Mouse (Mus musculus) heart, embryonic 14.5 days (tissue): Measurements from ENCODE around the gene Ccdc191. TPM values are rescaled to one million over a fixed set of nuclear protein-coding genes. Genes with fewer than 3 reads are reported as not detected.
A peak's percentile ranks its signal among the peaks of the same experiment; 100 is the strongest.

Experiments
- ATAC-seq: fragments of 200-750 bp; cut with Nextera tagmentation; 2 replicates; pipeline ENCODE4 v1.8.0; 2017; ENCODE audit warnings: low read depth, moderate TSS enrichment; ENCODE audit not compliant: insufficient number of reproducible peaks, insufficient read depth, low FRiP score
- H3K27ac ChIP-seq, 2 experiments: fragments of 200-500 bp in 1 of 2; fragments of 300-500 bp in 1 of 2; sonication (generic) in 1 of 2; replicated peaks in 1 of 2; 2 replicates each; pipeline ENCODE4 v1.5.1; 2012 to 2014; ENCODE audit warnings: low read depth in 2 of 2, low read length in 2 of 2, control low read depth in 1 of 2, mild to moderate bottlenecking in 1 of 2, mixed read lengths in 1 of 2; ENCODE audit not compliant: control insufficient read depth in 1 of 2, insufficient read depth in 1 of 2
- H3K27me3 ChIP-seq: fragments of 300-500 bp; sonication (generic); 2 replicates; pipeline ENCODE4 v1.6.1; 2014; ENCODE audit warnings: mild to moderate bottlenecking, low read length, control low read depth; ENCODE audit not compliant: control insufficient read depth, insufficient read depth
- H3K36me3 ChIP-seq: fragments of 300-500 bp; sonication (generic); 2 replicates; pipeline ENCODE4 v1.6.1; 2014; ENCODE audit warnings: mild to moderate bottlenecking, control low read depth, low read length, mixed read lengths; ENCODE audit not compliant: control insufficient read depth, insufficient read depth
- H3K4me1 ChIP-seq, 2 experiments: fragments of 200-500 bp in 1 of 2; fragments of 300-500 bp in 1 of 2; sonication (generic) in 1 of 2; 2 replicates each; pipeline ENCODE4 v1.6.1; 2012 to 2014; ENCODE audit warnings: low read length in 2 of 2, control low read depth in 1 of 2, mixed read lengths in 1 of 2; ENCODE audit not compliant: control insufficient read depth in 2 of 2, insufficient read depth in 2 of 2
- H3K4me2 ChIP-seq: fragments of 300-500 bp; sonication (generic); 2 replicates; pipeline ENCODE4 v1.6.1; 2014; ENCODE audit warnings: mild to moderate bottlenecking, low read length
- H3K4me3 ChIP-seq, 2 experiments: fragments of 200-500 bp in 1 of 2; fragments of 300-500 bp in 1 of 2; sonication (generic) in 1 of 2; 2 replicates each; pipeline ENCODE4 v1.5.1; 2012 to 2014; ENCODE audit warnings: low read length in 2 of 2, mild to moderate bottlenecking in 2 of 2, control low read depth in 1 of 2, low read depth in 1 of 2, moderate library complexity in 1 of 2; ENCODE audit not compliant: control insufficient read depth in 1 of 2, insufficient read depth in 1 of 2
- H3K9ac ChIP-seq: fragments of 300-500 bp; sonication (generic); 2 replicates; pipeline ENCODE4 v1.6.1; 2014; ENCODE audit warnings: mild to moderate bottlenecking, low read length
- H3K9me3 ChIP-seq: fragments of 300-500 bp; sonication (generic); 2 replicates; pipeline ENCODE4 v1.6.1; 2016; ENCODE audit warnings: low read length, control low read depth; ENCODE audit not compliant: control insufficient read depth
- WGBS: fragments of 180-500 bp; shearing (Covaris S2); extraction: QIAGEN DNeasy Blood & Tissue Kit; methylation state at CpG from one replicate; pipeline ENCODE4 v1.1.7; 2014; 5-methylcytosine and 5-hydroxymethylcytosine counted together
- polyA plus RNA-seq: library from polyadenylated mRNA; unstranded; fragments of >200 nt; fragmentation: Nextera tagmentation; extraction: Ambion mirVana; gene quantifications from 2 replicates; pipeline ENCODE4 v1.2.1, GENCODE M21; 2014

Ccdc191 gene
- 6.9 and 9.4 TPM in 2 replicates for polyA plus RNA-seq

DNA sequence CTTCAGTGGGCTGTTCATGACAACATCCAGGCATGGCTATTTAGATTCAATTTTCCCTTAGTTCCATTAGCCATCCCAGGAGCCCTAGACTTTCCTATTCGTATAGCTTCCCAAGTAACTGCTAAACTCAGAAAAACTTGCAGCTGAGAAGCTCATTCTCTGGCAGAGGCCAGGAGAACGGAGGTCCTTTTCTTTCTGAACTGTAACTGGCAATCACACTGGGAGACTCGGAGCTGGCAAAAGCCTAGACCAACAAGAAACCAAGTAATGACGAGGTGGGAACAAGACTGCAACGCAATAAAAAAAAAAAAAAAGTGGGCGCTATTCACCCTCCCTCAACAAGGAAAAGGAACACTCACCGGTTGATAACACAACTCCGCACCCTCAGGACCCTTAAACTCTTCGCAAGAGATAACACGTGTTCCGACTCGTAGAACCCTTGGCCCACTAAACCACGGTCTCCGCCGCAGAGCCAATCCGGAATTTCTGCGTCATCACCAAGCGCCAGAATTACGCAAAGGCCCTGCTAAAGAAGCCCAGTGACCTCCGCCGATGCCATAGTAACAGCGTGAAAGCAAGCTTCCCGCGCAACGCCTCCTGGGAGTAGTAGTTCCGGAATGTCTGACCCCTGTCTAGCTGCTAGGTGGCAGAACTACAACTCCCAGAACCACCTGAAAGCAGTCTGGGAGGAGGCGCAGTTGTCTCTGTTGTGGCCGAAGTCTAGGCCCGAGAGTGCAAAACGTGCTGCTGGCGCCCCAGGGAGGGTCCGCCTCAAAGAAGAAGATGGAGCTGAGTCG, at the start of gene Ccdc191:
Ccdc191 (plus strand) TSS at position 593 of the 797 bp plus-strand sequence.
- H3K27ac ChIP-seq = peak within 1 kb of the TSS; percentile 62 to 79
- no peaks in the 10 kb centered on the region for H3K36me3 ChIP-seq
- H3K4me1 ChIP-seq = peaks cover 0 to 14% of the 10 kb centered on the region in 2 experiments; a peak in 2 of 4 replicates
- peak; percentile 100 for ATAC-seq
- H3K4me2 ChIP-seq = peak within 1 kb of the TSS; percentile 89
- H3K4me3 ChIP-seq = peak within 1 kb of the TSS; percentile 54 to 79
- peak within 1 kb of the TSS; percentile 79 for H3K9ac ChIP-seq
- H3K9me3 ChIP-seq = no peaks in the 10 kb centered on the region
- WGBS = under 1% methylated on average over 32 of the region's 33 CpGs
- H3K27me3 ChIP-seq = no peaks in the 10 kb centered on the region

DNA sequence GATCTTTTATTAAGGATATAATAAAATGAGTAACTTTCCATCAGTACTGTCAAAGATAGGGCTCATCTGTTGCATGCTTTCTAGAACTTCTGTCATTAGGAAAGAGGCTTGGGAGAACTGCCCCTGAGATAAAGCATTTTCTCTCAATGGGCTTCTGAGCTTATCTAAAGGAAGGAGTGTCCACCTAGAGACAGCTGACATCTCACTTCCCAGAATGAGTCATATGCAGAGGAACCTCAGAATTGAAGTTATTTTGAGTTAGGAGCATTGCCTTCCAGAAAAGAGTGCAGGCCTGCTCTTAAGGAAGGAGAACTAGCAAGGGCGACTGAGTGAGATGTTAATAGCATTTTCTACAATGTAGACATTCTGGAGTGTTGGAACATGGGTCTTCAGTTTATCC, 48.4 kb upstream of the Ccdc191 start:
- ATAC-seq = no peak
- H3K27me3 ChIP-seq = no peaks in the 10 kb centered on the region
- no peak overlapping the region for H3K4me2 ChIP-seq
- H3K9me3 ChIP-seq = no peaks in the 10 kb centered on the region
- no peak overlapping the region for H3K9ac ChIP-seq
- no peak overlapping the region for H3K4me3 ChIP-seq
- H3K4me1 ChIP-seq = no peaks in the 10 kb centered on the region
- no peaks in the 10 kb centered on the region for H3K36me3 ChIP-seq
- WGBS = 77% methylated on average over 1 of the region's 1 CpGs
- no peak overlapping the region for H3K27ac ChIP-seq

DNA sequence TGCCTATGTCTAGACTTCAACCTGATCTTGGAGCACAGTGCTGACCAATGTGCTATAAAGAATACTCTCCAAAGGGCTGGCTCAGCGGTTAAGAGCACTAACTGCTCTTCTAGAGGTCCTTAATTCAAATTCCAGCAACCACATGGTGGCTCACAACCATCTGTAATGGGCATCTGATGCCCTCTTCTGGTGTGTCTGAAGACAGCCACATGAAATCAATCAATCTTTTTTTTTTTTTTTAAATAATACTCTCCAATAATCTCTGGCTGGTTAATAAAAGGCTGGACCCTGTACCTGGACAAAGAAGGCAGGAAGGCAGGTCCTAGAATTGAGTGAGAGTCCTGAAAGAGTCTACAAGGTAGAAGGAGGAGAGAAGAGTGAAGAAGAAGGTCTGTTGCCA, 39.8 kb upstream of the Ccdc191 start:
- Histone ChIP-seq H3K9ac (no peak overlapping the region), H3K36me3 (no peaks in the 10 kb centered on the region), H3K4me1 (no peaks in the 10 kb centered on the region), H3K4me2 (no peak overlapping the region), H3K27me3 (no peaks in the 10 kb centered on the region), H3K4me3 (no peak overlapping the region), H3K9me3 (no peaks in the 10 kb centered on the region), H3K27ac (no peak overlapping the region)
- WGBS = 74% methylated on average over 1 of the region's 1 CpGs
- no peak for ATAC-seq

DNA sequence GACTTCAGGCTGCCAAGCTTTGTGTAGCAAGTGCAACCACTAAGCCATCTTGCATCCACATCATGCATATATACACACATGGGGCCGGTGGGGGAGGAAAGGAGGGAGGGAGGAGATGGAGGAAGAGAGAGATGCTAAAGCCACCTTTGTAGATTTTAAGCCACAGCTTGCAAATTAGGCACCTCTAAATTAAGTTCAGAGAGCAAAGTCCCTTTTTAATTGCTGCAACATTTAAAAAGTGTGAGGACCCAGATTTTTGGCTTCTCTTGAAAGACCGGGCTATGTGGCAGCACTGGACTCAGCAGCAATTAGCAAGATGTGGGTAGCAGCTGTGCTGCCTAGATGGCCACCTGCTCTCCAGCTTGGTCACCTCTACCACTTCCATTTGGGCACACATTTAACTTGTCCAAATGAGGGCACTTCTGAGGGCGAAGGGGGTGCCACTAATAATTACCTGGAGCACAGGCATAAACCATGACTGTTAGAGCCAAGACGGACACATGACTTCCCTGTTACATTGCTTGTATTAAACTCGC, 30.6 kb upstream of the Ccdc191 start:
- ATAC-seq = no peak
- H3K9ac ChIP-seq = no peak overlapping the region
- no peaks in the 10 kb centered on the region for H3K4me1 ChIP-seq
- H3K27me3 ChIP-seq = no peaks in the 10 kb centered on the region
- no peak overlapping the region for H3K4me2 ChIP-seq
- H3K4me3 ChIP-seq = no peak overlapping the region
- H3K36me3 ChIP-seq = peaks cover 21% of the 10 kb centered on the region
- WGBS = 92% methylated on average over 5 of the region's 5 CpGs
- no peaks in the 10 kb centered on the region for H3K9me3 ChIP-seq
- no peak overlapping the region for H3K27ac ChIP-seq

DNA sequence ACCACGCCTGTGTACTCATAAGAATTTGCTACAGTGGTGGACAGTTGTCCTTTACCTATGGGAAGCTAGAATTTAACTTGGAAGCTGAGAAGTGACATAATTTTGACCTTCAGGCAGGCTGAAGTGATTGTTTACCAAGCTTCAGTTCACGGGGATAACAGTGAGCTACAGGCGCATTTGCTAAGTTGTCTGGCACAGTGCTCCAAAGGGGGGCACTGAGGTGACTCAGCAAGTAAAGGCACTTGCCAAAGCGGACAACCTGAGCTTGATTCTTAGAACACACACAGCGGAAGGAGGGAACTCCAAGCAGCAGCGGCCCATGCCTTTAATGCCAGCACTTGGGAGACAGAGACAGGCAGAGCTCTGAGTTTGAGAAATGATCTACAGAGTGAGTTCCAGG, 29.0 kb upstream of the Ccdc191 start:
- no peaks in the 10 kb centered on the region for H3K9me3 ChIP-seq
- H3K27me3 ChIP-seq = no peaks in the 10 kb centered on the region
- H3K27ac ChIP-seq = no peak overlapping the region
- H3K36me3 ChIP-seq = peaks cover 26% of the 10 kb centered on the region
- ATAC-seq = no peak
- WGBS = 63% methylated on average over 6 of the region's 6 CpGs
- no peak overlapping the region for H3K4me2 ChIP-seq
- H3K9ac ChIP-seq = no peak overlapping the region
- no peaks in the 10 kb centered on the region for H3K4me1 ChIP-seq
- no peak overlapping the region for H3K4me3 ChIP-seq

DNA sequence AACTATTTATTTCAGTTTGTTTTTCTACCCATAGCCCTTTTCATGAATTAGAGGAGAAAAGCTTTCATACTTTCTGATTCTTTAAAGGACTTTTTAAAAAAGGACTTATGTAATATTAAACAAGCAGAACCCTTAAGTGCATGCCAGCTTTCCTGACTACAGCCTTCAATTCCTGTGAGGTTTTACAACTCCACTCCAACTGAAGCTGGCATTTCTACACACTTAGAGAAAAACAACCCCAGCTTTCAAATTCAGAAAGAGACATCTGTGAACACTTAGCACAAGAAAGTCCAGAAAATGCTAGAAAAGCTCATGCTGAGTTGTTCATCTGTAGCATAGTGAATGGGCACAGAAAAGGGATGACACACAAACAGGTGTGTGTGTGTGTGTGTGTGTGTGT, 19.8 kb upstream of the Ccdc191 start:
- Histone ChIP-seq H3K27me3 (no peaks in the 10 kb centered on the region), H3K4me3 (no peak overlapping the region), H3K9ac (no peak overlapping the region), H3K4me1 (peaks cover 5 to 7% of the 10 kb centered on the region in 2 experiments; a peak in 3 of 4 replicates), H3K4me2 (no peak overlapping the region), H3K9me3 (no peaks in the 10 kb centered on the region), H3K27ac (no peak overlapping the region), H3K36me3 (peaks cover 48% of the 10 kb centered on the region)
- no peak for ATAC-seq

DNA sequence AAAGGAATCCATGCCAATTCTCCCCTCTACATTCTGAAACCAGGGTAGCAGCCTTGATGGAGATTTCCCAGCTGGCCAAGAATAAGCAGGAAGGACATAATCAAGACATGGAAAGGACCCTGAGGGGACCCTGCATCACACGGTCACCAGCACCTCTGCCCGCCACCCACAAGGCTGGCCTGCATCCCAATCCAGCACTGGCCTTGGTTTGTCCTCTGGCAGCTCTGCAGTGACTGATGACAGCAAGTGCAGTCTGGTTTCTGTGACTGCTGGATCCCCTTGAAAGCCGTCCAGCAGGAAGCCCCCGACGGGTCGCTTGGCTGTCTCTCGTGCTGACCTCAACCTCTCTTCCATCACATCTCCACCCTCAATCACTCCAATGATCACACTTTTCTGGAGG, 18.2 kb upstream of the Ccdc191 start:
- no peaks in the 10 kb centered on the region for H3K27me3 ChIP-seq
- no peak overlapping the region for H3K9ac ChIP-seq
- no peaks in the 10 kb centered on the region for H3K9me3 ChIP-seq
- 31% methylated on average over 7 of the region's 7 CpGs for WGBS
- H3K36me3 ChIP-seq = peaks cover 64% of the 10 kb centered on the region
- ATAC-seq = no peak
- H3K4me2 ChIP-seq = no peak overlapping the region
- no peak overlapping the region for H3K4me3 ChIP-seq
- peak overlapping the region in 1 of 2 experiments; percentile 67; a peak in 3 of 4 replicates for H3K27ac ChIP-seq
- peaks cover 5 to 7% of the 10 kb centered on the region in 2 experiments; a peak in 3 of 4 replicates for H3K4me1 ChIP-seq
